Mouse (Mus musculus) thymus, postnatal 36 days (tissue): Measurements from ENCODE around the gene Id3.

ENCODE experiments used
- DNase-seq, 2 experiments: peaks; one replicate each; pipeline ENCODE4 v3.0.0; 2022; ENCODE audit warnings: mixed read lengths in 2 of 2

Id3 gene

DNA sequence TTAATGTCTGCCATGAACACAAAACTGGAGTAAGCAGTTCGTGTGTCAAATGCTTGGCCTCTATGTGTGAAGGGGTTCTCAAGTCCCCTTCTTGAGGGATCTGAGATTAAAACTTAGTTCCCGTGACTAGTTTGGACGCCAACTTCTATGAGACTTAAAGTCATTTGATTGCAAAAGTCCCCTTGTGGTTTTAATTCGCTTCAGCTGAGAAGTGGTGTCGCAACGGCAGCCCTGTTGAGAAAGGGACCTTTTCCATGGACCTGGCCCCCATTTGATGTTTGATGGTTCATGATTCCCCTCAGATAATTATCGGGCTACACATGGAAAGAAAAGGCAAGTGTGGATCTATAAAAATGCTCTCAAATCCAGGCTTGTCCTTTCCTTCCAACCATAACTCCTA lies 36.2 kb downstream of the Id3 start:
- no peak for DNase-seq

DNA sequence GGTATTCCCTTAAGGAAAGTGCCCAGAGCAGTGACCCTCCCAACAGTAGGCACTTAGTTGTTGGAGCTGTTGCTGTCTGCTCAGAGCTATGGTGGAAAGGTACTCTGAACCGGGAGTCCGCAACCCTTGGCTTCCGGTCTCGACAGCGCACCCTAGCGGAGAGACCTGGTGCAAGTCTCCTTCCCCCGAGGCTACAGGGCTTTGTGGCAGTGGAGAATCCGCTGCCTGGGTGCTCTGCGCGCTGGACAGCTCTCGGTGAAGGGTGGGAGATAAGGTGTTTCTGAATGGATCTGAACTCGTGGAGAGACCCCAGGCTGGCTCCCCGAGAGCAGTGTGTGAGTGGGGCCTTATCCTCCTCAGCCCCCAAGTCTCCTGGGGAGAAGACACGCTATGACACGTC lies 36.7 kb downstream of the Id3 start:
- peak; percentile 94 to 96 for DNase-seq

DNA sequence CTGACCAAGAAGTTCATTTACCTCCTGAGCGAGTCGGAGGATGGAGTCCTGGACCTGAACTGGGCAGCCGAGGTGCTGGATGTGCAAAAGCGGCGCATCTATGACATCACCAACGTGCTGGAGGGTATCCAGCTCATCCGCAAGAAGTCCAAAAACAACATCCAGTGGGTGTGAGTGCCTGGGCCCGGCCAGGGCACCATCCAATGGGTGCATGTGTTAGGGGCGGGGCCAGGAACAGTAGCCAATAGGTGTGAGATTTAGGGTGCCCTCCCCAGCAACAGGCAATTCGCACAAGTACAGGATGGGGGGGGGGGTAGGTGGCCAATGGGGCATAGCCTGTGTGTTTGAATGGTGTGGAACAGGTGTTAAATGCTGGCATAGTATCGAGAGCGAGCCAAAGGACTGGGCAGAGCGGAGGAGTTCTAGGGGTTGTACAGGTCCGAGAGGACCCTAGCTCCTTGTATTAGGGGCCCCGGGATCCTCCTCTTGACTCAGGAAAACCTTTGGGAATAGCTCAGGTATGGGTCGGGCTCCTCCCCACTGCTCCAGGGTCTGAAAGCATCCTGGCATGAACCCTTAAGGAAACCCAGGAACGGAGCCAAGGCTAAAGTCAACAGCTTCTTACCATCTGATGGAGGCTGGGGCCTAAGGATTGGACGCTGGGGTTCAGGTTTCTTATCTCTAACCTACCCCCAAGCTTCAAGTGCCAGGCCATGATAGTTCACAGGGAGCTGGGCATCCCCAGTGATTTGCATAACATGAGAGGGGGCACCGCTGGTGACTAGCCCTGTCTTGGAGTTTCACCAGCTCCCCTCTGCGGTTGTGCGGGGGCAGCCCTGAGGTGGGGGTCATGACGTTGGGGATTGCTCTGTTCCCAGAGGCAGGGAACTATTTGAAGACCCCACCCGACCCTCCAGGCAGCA lies 37.4 kb downstream of the Id3 start:
- peak; percentile 76 to 88 for DNase-seq

DNA sequence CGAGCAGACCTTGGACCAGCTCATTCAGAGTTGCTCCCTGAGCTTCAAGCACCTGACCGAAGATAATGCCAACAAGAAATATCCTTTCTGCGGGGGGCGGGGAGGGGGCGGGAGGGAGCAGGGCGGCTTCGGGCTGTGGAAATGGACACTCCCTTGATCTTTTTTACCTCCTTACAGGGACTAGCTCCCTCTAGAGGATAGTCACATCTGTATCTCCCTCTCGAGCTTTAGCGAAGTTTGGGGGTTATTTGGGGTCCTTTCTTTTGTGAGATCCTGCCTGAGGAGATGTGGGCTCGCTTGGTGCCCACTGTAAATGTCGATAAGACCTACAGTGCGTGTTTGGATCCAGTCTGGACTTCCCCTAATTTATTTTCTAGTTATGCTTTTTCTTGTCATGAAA lies 38.1 kb downstream of the Id3 start:
- DNase-seq, result no peak

DNA sequence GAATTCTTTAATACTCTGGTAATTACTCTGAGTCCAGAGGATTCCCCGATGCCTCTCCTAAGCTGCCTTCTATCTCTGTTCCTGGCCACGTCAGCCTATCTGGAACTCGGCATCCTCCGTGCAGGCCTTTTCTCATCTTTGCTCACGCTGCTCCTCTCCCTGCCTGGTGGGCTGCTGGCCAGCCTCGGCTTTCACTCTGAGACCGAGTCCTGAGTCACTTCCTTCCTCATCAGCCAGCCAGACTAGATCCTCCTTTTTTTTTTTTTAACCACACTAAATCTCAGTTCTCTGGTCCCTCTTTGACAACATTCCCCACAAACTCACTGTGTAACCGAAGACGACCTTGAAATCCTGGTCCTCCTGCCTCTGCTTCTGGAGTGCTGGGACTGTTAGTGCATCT lies 42.1 kb downstream of the Id3 start:
- DNase-seq, result no peak

DNA sequence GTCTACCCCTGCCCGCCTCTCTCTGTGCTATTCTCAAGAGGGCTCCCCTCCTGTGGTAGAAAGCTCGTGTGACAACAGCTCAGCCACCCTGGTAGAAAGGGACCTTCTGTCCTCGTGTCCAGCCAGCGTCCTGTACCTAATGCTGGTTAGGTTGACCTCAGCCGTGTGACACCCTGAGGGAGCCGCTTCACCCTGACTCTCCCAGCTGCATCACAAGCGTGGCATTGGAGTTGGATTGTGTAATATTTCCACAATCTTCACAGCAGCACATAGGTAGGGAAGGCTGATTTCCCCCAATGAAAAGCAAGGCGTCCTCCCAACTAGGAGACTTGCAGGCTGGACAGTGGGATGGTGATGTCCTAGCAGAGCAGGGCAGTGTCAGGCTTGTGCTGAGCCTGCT lies 43.0 kb downstream of the Id3 start:
- DNase-seq, result no peak

DNA sequence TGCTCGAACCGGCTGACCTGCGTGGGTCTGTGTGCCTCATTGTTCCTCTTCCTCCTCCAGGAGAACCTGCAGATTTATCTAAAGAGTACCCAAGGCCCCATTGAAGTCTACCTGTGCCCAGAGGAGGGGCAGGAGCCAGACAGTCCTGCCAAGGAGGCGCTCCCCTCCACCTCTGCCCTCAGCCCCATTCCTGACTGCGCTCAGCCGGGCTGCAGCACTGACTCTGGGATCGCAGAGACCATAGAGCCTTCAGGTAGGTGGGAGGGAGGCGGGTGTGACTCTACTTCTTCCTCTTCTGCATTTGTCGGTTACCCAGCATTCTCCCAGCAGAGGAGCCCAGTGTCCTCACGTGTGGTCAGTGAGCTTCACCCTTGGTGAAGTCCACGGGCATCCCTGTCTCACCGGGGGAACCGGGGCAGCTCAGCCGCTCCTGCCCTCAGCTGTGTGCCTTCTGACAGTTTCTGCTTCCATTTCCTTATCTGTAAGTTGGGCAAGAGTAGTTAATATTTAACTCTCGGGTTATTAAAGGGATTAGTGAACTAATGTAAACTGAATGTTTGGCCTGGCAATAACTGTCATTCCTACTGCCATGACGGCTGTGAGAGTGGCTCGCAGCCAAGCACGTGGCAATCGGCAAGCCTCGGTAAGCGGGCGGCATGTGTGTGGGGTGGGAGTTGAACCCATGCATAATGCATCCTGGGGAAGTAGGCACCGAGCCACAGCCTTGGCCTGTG lies 43.6 kb downstream of the Id3 start:
- DNase-seq, result no peak

DNA sequence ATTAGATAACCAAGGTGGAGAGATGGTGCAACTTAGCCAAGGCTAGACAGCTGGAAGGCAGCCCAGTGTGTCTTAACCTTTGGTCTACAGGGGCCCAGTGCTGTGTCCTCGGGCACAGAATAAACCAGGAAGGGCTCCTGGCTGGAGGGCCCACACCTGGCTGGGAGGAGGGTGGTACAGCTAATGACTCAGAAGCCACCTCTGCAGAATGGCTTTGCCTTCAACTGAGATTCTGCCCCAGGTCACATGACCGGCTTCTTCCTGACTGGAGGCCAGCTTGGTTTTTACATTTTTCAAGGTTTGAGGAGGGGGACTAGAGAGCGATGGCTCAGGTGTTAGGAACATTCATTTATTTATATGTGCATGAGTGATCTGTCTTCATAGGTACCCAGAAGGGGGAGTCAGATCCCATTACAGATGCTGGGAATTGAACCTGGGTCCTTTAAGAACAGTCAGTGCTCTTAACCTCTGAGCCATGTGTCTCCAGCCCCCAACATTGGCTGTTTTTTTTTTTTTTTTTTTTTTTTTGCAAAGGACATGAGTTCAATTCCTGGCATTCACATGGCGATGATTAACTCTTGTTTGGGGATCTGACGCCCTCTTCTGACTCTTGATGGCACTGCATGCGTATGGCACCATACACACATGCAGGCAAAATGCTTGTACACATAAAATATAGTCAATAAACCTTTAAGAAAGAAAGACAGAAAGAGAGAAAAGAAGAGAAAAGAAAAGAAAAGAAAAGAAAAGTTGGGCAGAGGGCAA lies 45.9 kb downstream of the Id3 start:
- peak in 1 of 2 experiments; percentile 28 for DNase-seq

DNA sequence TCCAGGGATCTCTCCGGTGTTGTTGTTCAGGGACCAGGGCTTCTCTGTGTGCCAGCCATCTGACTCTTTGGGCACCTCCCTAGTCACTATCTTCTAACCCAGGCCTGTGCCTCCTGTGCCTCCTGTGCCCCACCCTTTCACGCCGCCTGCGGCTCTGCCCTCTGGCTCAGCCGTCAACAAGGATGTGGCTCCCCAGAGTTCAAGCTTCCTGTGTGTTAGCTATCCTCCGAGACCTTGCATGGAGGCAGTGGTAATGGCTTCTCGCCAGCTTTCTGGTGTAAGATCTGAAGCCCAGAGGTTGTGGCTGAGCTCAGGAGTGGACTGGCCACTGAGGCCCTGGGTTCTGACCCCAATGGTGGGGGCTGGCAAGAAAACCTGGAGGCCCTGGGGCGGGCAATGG lies 46.6 kb downstream of the Id3 start:
- DNase-seq, result peak; percentile 65 to 78

DNA sequence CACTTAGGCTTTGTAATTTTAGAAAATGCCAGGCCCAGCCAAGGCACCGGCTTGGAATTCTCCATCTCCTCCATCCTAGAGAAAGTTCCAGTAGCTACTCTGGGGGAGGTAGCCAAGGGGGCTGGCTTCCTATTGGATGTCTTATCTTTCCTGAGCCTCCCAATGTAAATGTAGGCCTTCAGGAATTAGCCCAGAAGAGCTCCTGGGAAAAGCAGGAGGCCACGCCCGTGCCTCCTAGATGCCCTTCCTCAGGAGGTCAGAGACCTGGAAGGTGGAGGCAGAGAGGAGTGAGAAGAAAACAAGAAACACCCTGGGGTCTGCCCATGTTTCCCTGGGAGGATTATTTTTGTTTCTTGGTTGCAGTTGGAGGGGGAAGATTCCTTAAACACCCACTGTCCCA lies 50.3 kb downstream of the Id3 start:
- no peak for DNase-seq

DNA sequence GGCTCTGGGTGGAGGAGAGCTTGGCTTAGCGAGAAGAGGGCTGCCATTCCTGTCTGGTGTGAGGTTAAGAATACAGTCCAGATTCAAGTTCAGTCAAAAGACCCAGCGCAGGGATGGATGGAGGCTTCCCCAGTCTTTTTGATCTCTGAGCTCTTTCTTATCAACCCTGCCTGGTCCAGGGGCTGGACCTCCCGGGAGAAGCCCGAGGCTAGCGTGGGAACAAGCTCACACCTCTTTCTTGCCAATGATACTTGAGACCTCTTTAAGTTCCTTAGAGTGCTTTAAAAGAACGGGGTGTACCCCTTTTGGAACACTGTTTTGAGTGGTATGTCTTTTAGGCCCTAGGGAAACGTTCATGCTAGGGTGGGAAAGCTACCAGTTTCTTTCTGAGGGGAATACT lies 51.7 kb downstream of the Id3 start:
- DNase-seq, result peak in 1 of 2 experiments; percentile 4
